Mouse (Mus musculus): ENCODE data around the gene 4931429L15Rik.

GRCm38 (mm10) chr9:46362459-46362858 lies 42.7 kb upstream of the 4931429L15Rik start:
- TF ChIP-seq USF1 (IDR thresholded peaks at IDR 0.05; ENCODE audit: low read depth) (no peak), CTCF (IDR thresholded peaks at IDR 0.05; ENCODE audit: control insufficient read depth, insufficient read depth, insufficient read length) (no peak), MAX (IDR thresholded peaks at IDR 0.05) (no peak), MYOD1 (IDR thresholded peaks at IDR 0.05; ENCODE audit: control insufficient read depth, insufficient read length, low read depth) (no peak), CEBPB (IDR thresholded peaks at IDR 0.05; ENCODE audit: low read depth) (no peak), MYOG (IDR thresholded peaks at IDR 0.05; ENCODE audit: control insufficient read depth, extremely low read depth, insufficient read length) (no peak), FOSL1 (IDR thresholded peaks at IDR 0.05; ENCODE audit: insufficient read depth, low read length, poor library complexity, severe bottlenecking) (no peak)

All from C2C12 (cell line).